Mouse (Mus musculus) ES-Bruce4 (cell line): ENCODE results near the gene Cnga1.

Source experiments
- CTCF ChIP-seq: IDR thresholded peaks from one replicate; pipeline ENCODE4 v1.8.1; 2011; ENCODE audit warnings: low read depth, low read length
- EP300 ChIP-seq: IDR thresholded peaks from 2 replicates; pipeline ENCODE4 v1.6.1; 2011; ENCODE audit warnings: low read depth, low read length; ENCODE audit not compliant: insufficient read depth
- POLR2A ChIP-seq: IDR thresholded peaks from one replicate; pipeline ENCODE4 v1.8.1; 2011; ENCODE audit warnings: low read length; ENCODE audit not compliant: insufficient read depth

DNA sequence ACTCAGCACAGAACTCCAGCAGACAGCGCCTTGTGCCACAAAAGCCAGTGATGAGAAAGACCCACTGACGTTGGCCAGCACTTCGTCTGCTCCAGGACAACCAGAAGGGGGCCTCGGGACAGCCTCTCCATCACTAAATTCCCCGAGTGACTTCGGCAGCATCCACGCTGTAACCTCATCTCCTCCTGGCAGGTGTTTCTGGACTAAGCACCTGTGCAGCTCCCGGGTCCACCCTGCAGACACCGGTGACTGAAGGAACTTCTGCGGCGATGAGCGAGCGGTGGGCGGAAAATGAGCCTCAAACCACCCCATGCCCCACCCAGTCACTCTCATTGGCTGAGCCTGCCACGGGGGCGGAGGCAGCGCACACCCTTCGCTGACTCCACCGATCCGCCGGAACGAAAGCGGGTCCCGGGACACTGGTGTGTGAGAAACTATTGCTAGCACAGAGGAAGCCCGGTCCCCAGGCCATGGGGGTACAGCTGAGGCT, 3.4 kb upstream of the Cnga1 start, which contains the start of gene Nipal1:
- no peak for TF ChIP-seq POLR2A
- no peak for TF ChIP-seq CTCF
- TF ChIP-seq EP300, result no peak
